Mouse (Mus musculus) forebrain, embryonic 10.5 days (tissue): Measurements from ENCODE around the gene Rab39b. TPM values are rescaled to one million over a fixed set of nuclear protein-coding genes. Genes with fewer than 3 reads are reported as not detected.

Experiments
- DNase-seq: peaks from one replicate; pipeline ENCODE4 v3.0.0-alpha.2; 2017; ENCODE audit warnings: low spot score; ENCODE audit errors: extremely low spot score
- H3K27ac ChIP-seq: fragments of 300-500 bp; sonication (generic); 2 replicates; pipeline ENCODE4 v1.5.1; 2016; ENCODE audit warnings: mild to moderate bottlenecking
- H3K27me3 ChIP-seq: fragments of 300-500 bp; sonication (generic); 2 replicates; pipeline ENCODE4 v1.6.1; 2016; ENCODE audit warnings: mild to moderate bottlenecking; ENCODE audit not compliant: poor library complexity, severe bottlenecking
- H3K36me3 ChIP-seq: fragments of 300-500 bp; sonication (generic); replicated peaks from 2 replicates; pipeline ENCODE4 v1.6.1; 2016; ENCODE audit warnings: mild to moderate bottlenecking, moderate library complexity
- H3K4me1 ChIP-seq: fragments of 300-500 bp; sonication (generic); 2 replicates; pipeline ENCODE4 v1.6.1; 2016
- H3K4me3 ChIP-seq: fragments of 300-500 bp; sonication (generic); 2 replicates; pipeline ENCODE4 v1.5.1; 2016; ENCODE audit warnings: mild to moderate bottlenecking, moderate library complexity
- H3K9me3 ChIP-seq: fragments of 300-500 bp; sonication (generic); 2 replicates; pipeline ENCODE4 v1.6.1; 2016; ENCODE audit warnings: mild to moderate bottlenecking, moderate library complexity
- WGBS: fragments of 180-500 bp; shearing (Covaris S2); methylation state at CpG from one replicate; pipeline ENCODE4 v1.1.7; 2016; 5-methylcytosine and 5-hydroxymethylcytosine counted together
- polyA plus RNA-seq: library from polyadenylated mRNA; unstranded; fragments of >200 nt; fragmentation: Nextera tagmentation; extraction: Ambion mirVana; gene quantifications from 2 replicates; pipeline ENCODE4 v1.2.1, GENCODE M21; 2016

Rab39b gene
- 10.2 and 11.7 TPM in 2 replicates for polyA plus RNA-seq

GRCm38 (mm10) chrX:75577582-75578324 lies at the start of gene Rab39b:
Gene Rab39b (minus strand): TSS chrX:75578231.
- Histone ChIP-seq H3K9me3 (no peaks in the 10 kb centered on the region), H3K27ac (peak within 1 kb of the TSS; percentile 88), H3K27me3 (no peaks in the 10 kb centered on the region), H3K4me1 (no peaks in the 10 kb centered on the region), H3K36me3 (peaks cover 4% of the 10 kb centered on the region; the same call in 1 of the 2 replicates), H3K4me3 (peak within 1 kb of the TSS; percentile 63)
- 16% methylated on average over 40 of the region's 41 CpGs for WGBS
- DNase-seq, result peak; percentile 39

GRCm38 (mm10) chrX:75578539-75578938 lies 508 bp upstream of the Rab39b start:
- no peak overlapping the region for H3K27ac ChIP-seq
- WGBS, result 93% methylated on average over 2 of the region's 2 CpGs
- no peaks in the 10 kb centered on the region for H3K27me3 ChIP-seq
- peaks cover 4% of the 10 kb centered on the region; the same call in 1 of the 2 replicates for H3K36me3 ChIP-seq
- no peak for DNase-seq
- H3K4me3 ChIP-seq, result no peak overlapping the region
- H3K4me1 ChIP-seq, result no peaks in the 10 kb centered on the region
- no peaks in the 10 kb centered on the region for H3K9me3 ChIP-seq

Other genes starting within 250 kb of the Rab39b start
- 29.4 and 29.7 TPM in 2 replicates for gene Fundc2, start 195.8 kb downstream of the Rab39b start, polyA plus RNA-seq
- gene F8, start 195.6 kb downstream of the Rab39b start, polyA plus RNA-seq, result 0.69 and 0.74 TPM in 2 replicates
- gene Cmc4, start 161.6 kb downstream of the Rab39b start, polyA plus RNA-seq, result 14.7 and 15.9 TPM in 2 replicates
- 9.1 and 9.3 TPM in 2 replicates for gene Mtcp1, start 161.6 kb downstream of the Rab39b start, polyA plus RNA-seq
- 75.7 and 84.5 TPM in 2 replicates for gene Brcc3, start 161.6 kb downstream of the Rab39b start, polyA plus RNA-seq
- gene Vbp1, start 63.9 kb downstream of the Rab39b start, polyA plus RNA-seq, result 200 and 201 TPM in 2 replicates